Mouse (Mus musculus): ENCODE data around the gene Smyd4. TPM values are rescaled to one million over a fixed set of nuclear protein-coding genes. Genes with fewer than 3 reads are reported as not detected.

Gene Smyd4
- polyA plus RNA-seq, 1 experiment from 2014 or later = 21.4 TPM

DNA sequence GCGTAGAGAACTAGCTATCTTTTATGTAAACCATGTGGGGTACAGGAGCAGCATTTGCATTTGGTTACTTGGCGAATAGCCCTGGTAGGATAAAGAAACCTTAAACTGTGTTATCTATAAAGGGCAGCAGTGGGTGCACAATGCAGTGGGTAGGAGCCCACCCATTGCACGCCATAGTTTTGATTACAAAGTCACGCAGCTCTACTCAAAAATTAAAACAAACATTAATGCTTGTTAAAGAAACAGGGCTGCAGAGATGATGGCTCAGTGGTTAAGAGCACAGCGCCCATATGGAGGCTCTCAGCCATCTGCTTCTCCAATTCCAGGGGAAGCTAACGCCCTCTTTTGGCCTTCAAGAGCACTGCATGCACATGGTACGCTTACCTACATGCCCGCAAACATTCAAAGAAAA, 24.9 kb upstream of the Smyd4 start:
- Histone ChIP-seq H3K4me2 (replicated peaks) (no peak overlapping the region), H3K36me3 (peaks cover 20% of the 10 kb centered on the region), H3K27ac (no peak overlapping the region), H3K9ac (no peak overlapping the region), H3K4me3 (no peak overlapping the region), H3K9me3 (no peaks in the 10 kb centered on the region), H3K4me1 (peaks cover 10% of the 10 kb centered on the region; the same call in 1 of the 2 replicates), H3K27me3 (no peaks in the 10 kb centered on the region)
- no peak for ATAC-seq (ENCODE audit: insufficient number of reproducible peaks, insufficient read depth, low FRiP score, low TSS enrichment)
- 67% methylated on average over 8 of the region's 8 CpGs for WGBS

DNA sequence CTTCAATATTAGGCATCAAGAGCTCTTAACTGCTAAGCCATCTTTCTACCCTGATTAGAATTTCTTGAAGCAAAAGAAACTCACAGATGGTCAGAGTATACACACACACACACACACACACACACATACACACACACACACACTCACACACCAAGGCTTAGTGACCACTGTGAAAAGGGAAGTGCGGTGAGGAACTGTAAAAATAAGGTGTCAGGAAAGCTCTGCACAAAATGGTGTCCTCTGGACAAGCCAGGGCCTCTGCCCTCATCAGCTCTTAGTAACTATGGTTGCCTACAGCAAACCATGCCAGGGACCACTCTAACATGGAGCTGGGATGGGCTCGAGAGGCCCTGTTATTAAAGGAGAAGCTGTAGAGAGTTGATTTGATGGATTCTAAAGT, 23.8 kb upstream of the Smyd4 start:
- peaks cover 10% of the 10 kb centered on the region; the same call in 1 of the 2 replicates for H3K4me1 ChIP-seq
- H3K4me2 ChIP-seq (replicated peaks) = no peak overlapping the region
- peaks cover 20% of the 10 kb centered on the region for H3K36me3 ChIP-seq
- no peak for ATAC-seq (ENCODE audit: insufficient number of reproducible peaks, insufficient read depth, low FRiP score, low TSS enrichment)
- no peaks in the 10 kb centered on the region for H3K27me3 ChIP-seq
- H3K9me3 ChIP-seq = no peaks in the 10 kb centered on the region
- H3K27ac ChIP-seq = no peak overlapping the region
- WGBS = 94% methylated on average over 2 of the region's 2 CpGs
- H3K9ac ChIP-seq = no peak overlapping the region
- H3K4me3 ChIP-seq = no peak overlapping the region

DNA sequence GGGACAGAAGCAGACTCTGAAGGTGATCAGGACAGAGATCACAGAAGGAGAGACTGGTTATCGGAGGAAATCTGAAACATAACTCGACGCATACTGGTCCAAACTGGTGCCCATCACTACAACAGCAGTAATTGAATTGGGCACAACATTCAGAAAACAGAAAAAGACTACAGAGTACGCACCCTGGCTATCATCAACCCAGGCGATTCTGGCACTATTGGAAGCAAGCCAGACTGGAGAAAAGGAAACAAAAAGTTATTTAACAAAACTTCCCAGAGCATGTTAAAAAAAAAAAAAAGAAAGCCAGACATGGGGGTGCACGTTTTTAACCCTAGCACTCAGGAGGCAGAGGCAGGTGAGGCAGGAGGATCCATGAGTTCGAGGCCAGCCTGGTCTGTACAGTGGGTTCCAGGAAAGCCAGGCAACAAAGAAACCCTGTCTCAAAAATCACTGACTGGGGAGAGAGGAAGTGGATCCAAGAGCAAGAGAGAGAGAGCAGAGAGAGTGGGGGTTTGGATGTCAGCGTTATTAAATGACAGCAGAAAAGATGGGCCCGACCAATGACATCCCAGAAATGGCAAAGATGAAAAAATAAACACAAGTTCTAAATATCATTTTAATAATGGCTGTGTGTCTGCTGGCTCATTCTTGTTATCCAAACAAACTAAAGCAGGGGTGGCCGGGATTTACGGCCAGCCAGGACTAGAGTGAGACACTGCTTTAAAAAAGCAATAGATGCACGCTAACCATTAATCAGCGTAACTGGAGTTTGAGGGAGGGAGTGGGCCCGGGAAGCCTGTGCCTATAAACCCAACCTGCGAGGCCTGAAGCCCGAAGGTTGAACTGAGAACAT, 22.9 kb upstream of the Smyd4 start:
- H3K4me1 ChIP-seq = peaks cover 10% of the 10 kb centered on the region; the same call in 1 of the 2 replicates
- H3K4me3 ChIP-seq = no peak overlapping the region
- H3K9ac ChIP-seq = no peak overlapping the region
- WGBS = 77% methylated on average over 16 of the region's 16 CpGs
- no peak for ATAC-seq (ENCODE audit: insufficient number of reproducible peaks, insufficient read depth, low FRiP score, low TSS enrichment)
- H3K36me3 ChIP-seq = peaks cover 20% of the 10 kb centered on the region
- no peaks in the 10 kb centered on the region for H3K9me3 ChIP-seq
- no peaks in the 10 kb centered on the region for H3K27me3 ChIP-seq
- no peak overlapping the region for H3K4me2 ChIP-seq (replicated peaks)
- peak overlapping the region; percentile 31; the same call in 1 of the 2 replicates for H3K27ac ChIP-seq

DNA sequence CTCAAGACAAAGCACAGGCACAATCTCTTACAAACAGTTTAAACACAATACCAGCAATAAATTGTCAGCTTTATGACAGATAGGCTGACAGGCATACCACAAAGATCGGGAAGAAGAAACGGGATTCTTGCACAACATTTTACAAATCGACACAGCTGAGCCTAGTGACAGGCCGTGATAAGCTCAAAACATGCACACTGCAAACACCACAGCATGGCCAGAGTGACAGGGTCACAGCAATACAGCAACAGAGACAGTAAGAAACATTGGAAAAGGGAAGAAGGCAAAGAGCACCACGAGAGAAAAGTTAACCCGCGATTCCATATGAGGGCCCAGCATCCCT, 22.3 kb upstream of the Smyd4 start:
- Histone ChIP-seq H3K27me3 (no peaks in the 10 kb centered on the region), H3K9me3 (no peaks in the 10 kb centered on the region), H3K4me2 (replicated peaks) (no peak overlapping the region), H3K4me1 (peaks cover 10% of the 10 kb centered on the region; the same call in 1 of the 2 replicates), H3K9ac (no peak overlapping the region), H3K4me3 (no peak overlapping the region), H3K27ac (no peak overlapping the region), H3K36me3 (peaks cover 20% of the 10 kb centered on the region)
- ATAC-seq (ENCODE audit: insufficient number of reproducible peaks, insufficient read depth, low FRiP score, low TSS enrichment) = no peak
- WGBS = 88% methylated on average over 7 of the region's 7 CpGs

DNA sequence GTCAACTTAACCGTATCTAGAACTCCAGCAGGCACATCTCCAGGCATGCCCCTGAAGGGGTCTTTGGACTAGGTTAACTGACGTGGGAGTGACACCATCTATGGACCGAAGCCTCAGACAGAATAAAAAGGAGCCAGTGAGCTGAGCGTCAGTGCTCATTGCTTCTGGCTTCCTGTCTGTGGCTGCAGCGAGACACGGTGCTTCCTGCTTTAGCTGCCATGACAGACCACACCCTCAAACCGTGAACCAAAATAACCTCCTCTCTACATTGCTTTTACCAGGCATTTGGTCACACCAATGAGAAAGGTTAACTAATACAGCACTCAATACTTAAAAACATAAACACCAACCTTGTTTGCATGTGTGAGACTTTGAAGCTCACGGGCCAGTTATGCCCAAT, 11.6 kb upstream of the Smyd4 start:
- no peaks in the 10 kb centered on the region for H3K27me3 ChIP-seq
- no peak overlapping the region for H3K9ac ChIP-seq
- WGBS = 79% methylated on average over 8 of the region's 8 CpGs
- no peaks in the 10 kb centered on the region for H3K4me1 ChIP-seq
- H3K4me2 ChIP-seq (replicated peaks) = no peak overlapping the region
- peaks cover 56% of the 10 kb centered on the region for H3K36me3 ChIP-seq
- H3K4me3 ChIP-seq = no peak overlapping the region
- H3K27ac ChIP-seq = no peak overlapping the region
- no peak for ATAC-seq (ENCODE audit: insufficient number of reproducible peaks, insufficient read depth, low FRiP score, low TSS enrichment)
- H3K9me3 ChIP-seq = no peaks in the 10 kb centered on the region

DNA sequence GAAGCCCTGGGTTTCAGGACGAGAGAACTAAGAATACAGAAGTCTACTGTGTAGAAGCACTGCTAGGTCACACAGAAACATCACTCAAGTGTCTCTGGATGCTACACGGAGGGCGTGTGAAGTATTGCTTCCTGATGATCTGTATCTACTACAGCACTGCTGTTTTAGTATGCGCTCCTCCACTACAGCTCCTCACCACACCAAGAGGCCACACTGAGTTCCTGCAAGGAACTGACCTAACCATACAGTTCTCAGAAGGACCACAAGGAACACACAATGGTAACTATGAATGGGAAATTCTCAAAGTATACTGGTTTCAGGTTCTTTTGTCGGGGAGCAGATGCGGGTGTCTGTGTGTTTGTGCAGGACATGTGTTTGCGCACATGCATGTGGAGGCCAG, 11.0 kb upstream of the Smyd4 start:
- Histone ChIP-seq H3K9me3 (no peaks in the 10 kb centered on the region), H3K27me3 (no peaks in the 10 kb centered on the region), H3K36me3 (peaks cover 54% of the 10 kb centered on the region), H3K4me3 (no peak overlapping the region), H3K27ac (no peak overlapping the region), H3K9ac (no peak overlapping the region), H3K4me1 (no peaks in the 10 kb centered on the region), H3K4me2 (replicated peaks) (no peak overlapping the region)
- WGBS = 93% methylated on average over 7 of the region's 7 CpGs
- no peak for ATAC-seq (ENCODE audit: insufficient number of reproducible peaks, insufficient read depth, low FRiP score, low TSS enrichment)

DNA sequence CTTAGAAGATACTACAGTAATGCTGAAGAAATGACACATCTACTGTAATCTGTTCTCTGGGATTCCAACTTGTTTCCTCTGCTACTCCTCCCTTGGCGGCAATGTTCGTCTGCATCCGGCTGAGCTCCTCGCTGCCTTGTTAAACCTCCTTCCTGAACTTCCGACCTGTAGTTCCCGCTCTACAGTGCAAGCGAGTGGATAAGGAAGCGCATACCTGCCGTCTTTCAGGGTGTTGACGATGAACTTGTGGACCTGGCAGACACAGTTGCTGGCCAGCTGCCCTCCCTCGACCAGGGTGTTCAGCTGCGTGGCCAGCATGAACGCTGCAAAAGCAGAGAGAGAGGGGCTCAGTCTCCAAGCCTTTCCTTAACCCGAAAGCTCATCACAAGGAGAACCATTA, 8.2 kb upstream of the Smyd4 start:
- WGBS = 92% methylated on average over 14 of the region's 14 CpGs
- Histone ChIP-seq H3K4me3 (no peak overlapping the region), H3K27ac (no peak overlapping the region), H3K27me3 (no peaks in the 10 kb centered on the region), H3K4me2 (replicated peaks) (no peak overlapping the region), H3K4me1 (no peaks in the 10 kb centered on the region; the same call in 1 of the 2 replicates), H3K9ac (no peak overlapping the region), H3K36me3 (peaks cover 47% of the 10 kb centered on the region), H3K9me3 (no peaks in the 10 kb centered on the region)
- no peak for ATAC-seq (ENCODE audit: insufficient number of reproducible peaks, insufficient read depth, low FRiP score, low TSS enrichment)

DNA sequence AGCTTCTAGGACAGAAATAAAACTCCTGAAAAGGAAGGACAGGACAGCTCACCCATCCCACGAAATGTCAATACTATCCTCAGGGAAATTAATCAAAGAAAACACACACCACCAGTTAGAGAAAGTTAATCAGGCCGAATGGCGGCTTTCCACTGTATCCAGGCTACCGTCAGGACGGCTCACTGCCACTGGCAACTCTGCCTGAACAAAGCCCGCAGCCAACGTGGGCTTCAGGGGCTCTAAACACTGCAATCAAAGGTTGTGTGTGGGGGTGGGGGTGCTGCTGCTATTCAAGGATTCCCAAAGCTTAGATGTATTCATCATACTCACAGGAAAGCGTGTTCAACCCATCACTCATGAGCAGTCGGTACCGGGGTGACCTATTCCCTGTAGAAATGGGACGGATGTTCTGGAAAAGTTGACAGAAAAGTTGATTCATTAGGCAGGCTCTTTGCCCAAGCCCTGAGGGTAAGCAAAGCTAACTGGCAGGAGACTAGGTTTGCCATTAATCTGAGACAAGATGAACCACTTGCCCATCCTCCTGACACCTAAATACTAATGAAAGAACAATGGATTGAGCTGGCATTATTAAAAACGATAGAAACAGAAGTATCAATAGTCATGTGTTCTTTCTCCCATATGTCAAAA, 7.4 kb upstream of the Smyd4 start:
- Histone ChIP-seq H3K9ac (no peak overlapping the region), H3K9me3 (no peaks in the 10 kb centered on the region), H3K4me1 (no peaks in the 10 kb centered on the region; the same call in 1 of the 2 replicates), H3K4me2 (replicated peaks) (no peak overlapping the region), H3K4me3 (no peak overlapping the region), H3K27ac (no peak overlapping the region), H3K27me3 (no peaks in the 10 kb centered on the region), H3K36me3 (peaks cover 47% of the 10 kb centered on the region)
- ATAC-seq (ENCODE audit: insufficient number of reproducible peaks, insufficient read depth, low FRiP score, low TSS enrichment) = no peak
- 84% methylated on average over 12 of the region's 12 CpGs for WGBS

DNA sequence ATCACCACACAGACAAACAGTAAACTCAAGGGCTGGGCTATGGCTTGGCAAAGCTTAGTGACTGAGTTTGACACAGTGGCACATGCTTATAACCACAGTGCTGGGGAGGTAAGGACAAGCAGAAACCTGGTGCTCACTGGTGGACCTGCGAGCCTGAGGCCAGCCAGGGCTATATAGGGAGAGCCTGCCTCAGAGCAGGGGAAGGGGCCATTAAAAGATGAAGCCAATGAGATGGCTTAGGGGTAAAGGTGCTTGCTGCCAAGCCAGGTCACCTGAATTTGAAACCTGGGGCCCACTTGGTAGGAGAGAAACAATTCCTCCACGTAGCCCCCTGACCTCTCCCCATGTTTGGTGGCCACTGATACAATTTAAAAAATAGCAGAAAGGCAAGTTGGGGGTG, 5.1 kb upstream of the Smyd4 start:
- Histone ChIP-seq H3K4me1 (peaks cover 15% of the 10 kb centered on the region), H3K4me3 (no peak overlapping the region), H3K9ac (no peak overlapping the region), H3K27ac (no peak overlapping the region), H3K4me2 (replicated peaks) (no peak overlapping the region), H3K9me3 (no peaks in the 10 kb centered on the region), H3K27me3 (no peaks in the 10 kb centered on the region), H3K36me3 (peaks cover 32% of the 10 kb centered on the region)
- no peak for ATAC-seq (ENCODE audit: insufficient number of reproducible peaks, insufficient read depth, low FRiP score, low TSS enrichment)
- 96% methylated on average over 2 of the region's 2 CpGs for WGBS

DNA sequence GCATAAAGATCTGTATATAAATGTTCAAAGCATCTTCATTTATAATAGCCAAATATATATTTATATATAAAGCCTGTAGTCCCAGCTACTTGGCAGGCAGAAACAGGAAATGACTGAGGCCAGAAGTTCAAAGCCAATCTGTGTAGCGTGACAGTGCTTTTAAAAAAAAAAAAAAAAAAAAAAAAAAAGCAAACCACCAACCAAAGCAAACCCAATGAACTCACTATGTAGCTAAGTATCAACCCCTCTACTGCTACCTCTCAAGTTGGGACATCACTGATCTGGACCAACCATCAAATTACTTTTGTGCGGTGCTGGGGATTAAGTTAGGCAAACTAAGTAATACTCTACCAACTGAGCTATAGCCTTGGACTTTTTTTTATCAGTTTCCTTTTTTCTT, 4.1 kb upstream of the Smyd4 start:
- no peak overlapping the region for H3K27ac ChIP-seq
- no peak overlapping the region for H3K9ac ChIP-seq
- H3K36me3 ChIP-seq = peaks cover 22% of the 10 kb centered on the region
- H3K4me3 ChIP-seq = no peak overlapping the region
- peaks cover 19% of the 10 kb centered on the region for H3K4me1 ChIP-seq
- WGBS = 57% methylated on average over 2 of the region's 2 CpGs
- H3K27me3 ChIP-seq = no peaks in the 10 kb centered on the region
- no peak overlapping the region for H3K4me2 ChIP-seq (replicated peaks)
- H3K9me3 ChIP-seq = no peaks in the 10 kb centered on the region
- no peak for ATAC-seq (ENCODE audit: insufficient number of reproducible peaks, insufficient read depth, low FRiP score, low TSS enrichment)

DNA sequence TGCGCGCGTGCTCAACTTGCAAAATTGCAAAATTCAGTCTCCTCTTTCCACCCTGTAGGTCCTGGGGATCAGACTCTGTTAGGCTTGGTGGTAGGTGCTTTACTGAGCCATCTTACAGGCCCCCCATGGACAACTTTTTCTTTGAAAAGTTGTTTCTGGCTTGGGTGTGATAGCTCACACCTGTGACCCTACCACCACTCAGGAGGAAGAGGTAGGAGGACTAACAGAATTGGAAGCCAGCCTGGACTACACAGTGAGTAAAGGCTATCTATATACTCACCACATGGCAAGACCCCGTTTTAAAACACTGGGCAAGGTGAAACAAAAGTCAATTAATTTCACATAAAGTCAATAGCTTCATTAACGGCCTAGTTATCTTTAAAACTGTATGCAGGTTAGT, 3.5 kb upstream of the Smyd4 start:
- Histone ChIP-seq H3K27ac (no peak overlapping the region), H3K9me3 (no peaks in the 10 kb centered on the region), H3K27me3 (no peaks in the 10 kb centered on the region), H3K9ac (no peak overlapping the region), H3K4me1 (peaks cover 19% of the 10 kb centered on the region), H3K4me2 (replicated peaks) (no peak overlapping the region), H3K4me3 (no peak overlapping the region), H3K36me3 (peaks cover 18% of the 10 kb centered on the region)
- ATAC-seq (ENCODE audit: insufficient number of reproducible peaks, insufficient read depth, low FRiP score, low TSS enrichment) = no peak
- WGBS = 95% methylated on average over 5 of the region's 5 CpGs

DNA sequence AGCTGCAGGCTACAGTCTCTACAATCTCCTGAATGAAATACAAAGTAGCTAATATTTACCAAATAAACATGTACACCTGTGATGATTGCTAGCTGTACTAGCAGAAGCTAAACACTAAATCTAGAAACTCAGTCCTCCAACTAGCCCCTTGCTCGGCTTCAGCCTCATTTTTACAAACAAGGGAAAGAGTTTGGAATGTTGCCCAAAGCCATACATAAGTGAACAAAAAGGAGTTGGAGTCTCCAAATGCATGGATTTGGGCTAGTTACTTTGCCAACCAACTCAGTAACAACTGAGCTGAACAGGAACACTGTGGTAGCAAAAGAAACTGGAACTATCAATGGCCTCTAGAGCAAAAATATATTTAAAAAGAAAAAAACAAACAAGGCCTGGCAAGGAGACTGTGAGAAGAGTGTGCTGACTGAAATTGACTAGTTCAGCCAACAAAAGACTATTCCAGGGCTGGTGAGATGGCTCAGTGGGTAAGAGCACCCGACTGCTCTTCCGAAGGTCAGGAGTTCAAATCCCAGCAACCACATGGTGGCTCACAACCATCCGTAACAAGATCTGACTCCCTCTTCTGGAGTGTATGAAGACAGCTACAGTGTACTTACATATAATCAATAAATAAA, 1.6 kb upstream of the Smyd4 start:
- Histone ChIP-seq H3K27ac (no peak overlapping the region), H3K4me2 (replicated peaks) (peak overlapping the region; percentile 70), H3K36me3 (no peaks in the 10 kb centered on the region), H3K27me3 (no peaks in the 10 kb centered on the region), H3K9me3 (no peaks in the 10 kb centered on the region), H3K4me3 (peak overlapping the region; percentile 78; the same call in 1 of the 2 replicates), H3K9ac (no peak overlapping the region), H3K4me1 (peaks cover 19% of the 10 kb centered on the region)
- ATAC-seq (ENCODE audit: insufficient number of reproducible peaks, insufficient read depth, low FRiP score, low TSS enrichment) = no peak
- WGBS = 50% methylated on average over 4 of the region's 4 CpGs

Measured in embryonic facial prominence, embryonic 12.5 days (tissue).